Mouse (Mus musculus) layer of hippocampus, postnatal 36 days (tissue): Measurements from ENCODE around the gene Bola3. TPM values are rescaled to one million over a fixed set of nuclear protein-coding genes. Genes with fewer than 3 reads are reported as not detected.
"Not testable (repeated sequence)": the region's sequence is repeated elsewhere in the genome, so short reads cannot be mapped to it uniquely, and the experiment has no call there.

Experiments
- DNase-seq, 2 experiments: peaks; one replicate each; pipeline ENCODE4 v3.0.0; 2022
- total RNA-seq, 2 experiments: library from RNA; stranded (reverse); gene quantifications; 2 replicates each; pipeline ENCODE4 v1.2.3; 2021

The Bola3 gene
- total RNA-seq = 10 to 100 TPM; 51.1 to 55.5 TPM

DNA sequence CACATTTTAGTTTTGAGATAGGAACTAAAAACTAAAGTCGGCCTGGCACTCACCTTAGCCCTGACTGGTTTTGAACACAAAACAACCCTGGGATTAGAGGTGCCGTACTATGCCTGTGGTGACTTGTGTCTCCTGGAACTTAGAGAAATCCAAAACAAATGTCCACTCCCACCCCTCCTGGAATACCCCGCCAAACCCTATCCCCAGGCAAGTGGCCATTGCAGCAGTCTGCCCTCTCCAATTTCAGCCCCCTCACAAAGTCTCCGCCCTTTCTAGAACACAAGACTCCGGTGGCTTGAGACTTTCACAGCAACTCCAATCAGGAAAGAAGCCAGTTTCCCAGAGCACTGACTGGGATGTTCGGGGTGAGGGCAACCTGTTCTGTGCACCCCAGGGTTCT lies at the start of gene Bola3:
Bola3 (plus strand) TSS at position 275 of the 400 bp plus-strand sequence.
- no peak for DNase-seq

- no peak for DNase-seq
These were observed 48.3 kb upstream of the Bola3 start for GRCm38 (mm10) chr6:83300447-83301229.

DNA sequence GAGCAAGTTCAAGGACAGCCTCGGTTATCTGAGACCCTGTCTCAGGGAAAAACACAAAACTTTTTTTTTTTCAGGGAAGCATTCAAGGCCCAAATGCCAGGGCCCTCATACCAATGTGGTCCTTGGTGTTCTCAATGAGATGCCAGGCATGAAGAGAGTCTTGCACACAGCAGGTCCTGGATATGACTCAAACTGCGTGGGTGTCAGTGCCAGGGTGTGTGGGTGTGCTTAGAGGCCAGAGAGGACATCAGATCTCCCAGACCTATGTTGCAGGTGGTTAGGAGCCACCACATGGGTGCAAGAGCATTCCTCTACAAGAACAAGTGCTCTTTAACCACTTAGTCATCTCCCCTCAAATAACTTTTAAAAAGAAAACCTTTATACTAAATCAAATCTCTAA lies 47.7 kb upstream of the Bola3 start:
- DNase-seq = no peak

GRCm38 (mm10) chr6:83302264-83302663 lies 46.7 kb upstream of the Bola3 start:
- no peak for DNase-seq

GRCm38 (mm10) chr6:83309017-83309416 lies 39.9 kb upstream of the Bola3 start:
- no peak for DNase-seq

DNA sequence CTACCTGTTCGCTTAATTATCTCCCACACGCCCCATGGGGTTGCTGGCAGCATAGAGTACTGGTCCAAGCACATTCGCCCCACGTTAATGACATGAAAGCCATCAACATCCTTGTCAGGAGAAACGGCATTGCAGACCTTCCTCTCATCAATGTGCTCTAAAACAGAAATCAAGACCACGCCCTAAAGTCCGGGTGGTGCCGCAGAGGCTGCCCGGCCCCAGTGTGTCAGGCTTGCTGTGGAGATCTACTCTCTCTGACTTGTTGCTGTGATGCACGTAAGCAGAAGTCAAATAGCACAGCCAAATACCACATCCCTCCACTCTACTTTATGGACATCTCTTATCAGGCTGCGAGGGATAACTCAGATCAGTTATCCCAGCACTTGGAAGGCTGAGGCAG lies 37.7 kb upstream of the Bola3 start:
- no peak for DNase-seq

DNA sequence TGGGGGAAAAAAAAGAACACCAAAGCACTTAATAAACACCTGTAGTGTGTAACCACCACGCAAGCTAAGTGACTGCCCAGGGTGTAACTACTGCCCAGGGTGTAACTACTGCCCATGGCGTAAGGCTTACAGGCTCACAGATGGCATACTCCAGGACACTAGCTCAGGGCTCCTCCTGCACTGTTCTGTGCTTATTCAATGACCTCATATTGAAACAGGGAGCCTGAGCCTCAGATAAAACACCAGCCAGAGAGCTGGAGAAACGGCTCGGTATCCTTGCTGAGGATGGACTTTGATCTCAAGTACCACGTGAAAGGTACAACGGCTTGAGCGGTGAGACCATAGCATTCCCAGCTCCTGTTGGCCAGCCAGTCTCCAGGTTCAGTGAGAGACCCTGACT lies 36.9 kb upstream of the Bola3 start:
- DNase-seq = no peak

DNA sequence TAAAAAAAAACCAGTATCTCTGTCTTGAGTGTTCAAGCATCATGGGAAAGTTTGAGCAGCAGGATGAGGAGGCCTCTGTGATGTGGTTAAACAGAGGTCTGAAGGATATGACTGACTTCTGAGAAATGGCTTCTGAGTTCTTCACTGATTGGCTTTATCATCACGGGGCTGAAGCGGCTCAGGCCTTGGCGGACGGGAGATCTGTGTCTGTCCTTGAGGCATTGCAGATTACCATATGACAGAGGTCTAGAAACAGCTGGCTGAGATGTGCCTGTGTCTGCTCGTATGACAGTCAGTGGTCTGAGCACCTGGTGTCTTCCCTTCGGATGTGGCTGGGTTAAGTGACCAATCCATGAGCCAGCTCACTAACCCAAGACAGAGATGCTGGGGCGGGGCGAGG lies 36.4 kb upstream of the Bola3 start:
- no peak for DNase-seq

GRCm38 (mm10) chr6:83315293-83315692 lies 33.7 kb upstream of the Bola3 start:
- DNase-seq = no peak

- DNase-seq = no peak
These were observed 32.9 kb upstream of the Bola3 start for GRCm38 (mm10) chr6:83316022-83316421.

- peak; percentile 86 to 88 for DNase-seq
These were observed 31.7 kb upstream of the Bola3 start for GRCm38 (mm10) chr6:83317108-83317741.

DNA sequence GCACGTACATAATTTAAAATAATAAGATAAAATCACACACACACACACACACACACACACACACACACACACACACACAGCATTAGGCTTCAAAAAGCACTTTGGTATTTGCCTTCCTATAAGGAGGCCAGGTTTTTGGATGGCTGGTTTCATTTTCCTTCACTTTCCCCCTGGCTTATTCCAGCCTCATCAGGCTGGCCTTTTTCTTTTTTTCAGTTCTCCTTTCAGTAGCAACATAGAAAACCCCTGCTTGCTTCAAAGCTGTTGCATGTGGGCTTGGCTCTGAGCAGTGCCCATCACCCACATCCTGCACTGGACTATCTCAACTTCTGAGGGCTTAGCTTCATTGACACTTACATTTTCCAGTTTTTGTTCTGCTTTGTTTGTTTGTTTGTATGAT lies 27.0 kb upstream of the Bola3 start:
- DNase-seq = no peak

- no peak for DNase-seq
These were observed 26.2 kb upstream of the Bola3 start for GRCm38 (mm10) chr6:83322794-83323193.

DNA sequence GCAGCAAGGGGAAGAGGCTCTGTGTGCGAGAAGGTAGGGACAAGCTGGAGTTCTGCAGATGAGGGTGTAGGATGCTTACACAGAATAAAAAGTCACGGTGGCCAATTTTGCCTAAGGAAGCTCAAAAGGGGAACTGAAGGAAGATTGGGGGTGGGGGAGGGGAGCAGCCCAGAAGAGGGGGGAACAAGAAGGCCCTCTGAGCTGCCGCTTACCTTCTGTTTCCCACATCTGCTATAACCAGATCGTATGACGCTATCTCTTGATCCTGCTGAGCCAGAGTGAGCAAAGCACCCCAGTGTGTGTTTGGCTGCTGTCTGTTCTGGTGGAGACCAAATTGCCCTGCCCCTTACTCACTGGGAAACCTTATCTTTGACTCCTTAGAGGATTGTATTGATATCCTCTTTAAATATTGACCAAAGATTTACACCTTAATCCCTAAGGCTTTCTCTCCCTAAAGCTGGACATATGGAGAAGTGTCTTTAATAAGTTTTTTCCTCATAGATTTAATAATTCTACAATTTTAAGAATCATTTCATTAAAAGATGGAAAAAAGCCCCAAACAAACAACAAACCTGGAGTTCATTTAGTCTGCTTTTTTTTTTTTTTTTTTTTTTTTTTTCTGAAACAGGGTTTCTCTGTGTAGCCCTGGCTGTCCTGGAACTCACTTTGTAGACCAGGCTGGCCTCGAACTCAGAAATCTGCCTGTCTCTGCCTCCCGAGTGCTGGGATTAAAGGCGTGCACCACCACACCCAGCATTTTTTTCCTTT lies 25.1 kb upstream of the Bola3 start:
- no peak for DNase-seq

DNA sequence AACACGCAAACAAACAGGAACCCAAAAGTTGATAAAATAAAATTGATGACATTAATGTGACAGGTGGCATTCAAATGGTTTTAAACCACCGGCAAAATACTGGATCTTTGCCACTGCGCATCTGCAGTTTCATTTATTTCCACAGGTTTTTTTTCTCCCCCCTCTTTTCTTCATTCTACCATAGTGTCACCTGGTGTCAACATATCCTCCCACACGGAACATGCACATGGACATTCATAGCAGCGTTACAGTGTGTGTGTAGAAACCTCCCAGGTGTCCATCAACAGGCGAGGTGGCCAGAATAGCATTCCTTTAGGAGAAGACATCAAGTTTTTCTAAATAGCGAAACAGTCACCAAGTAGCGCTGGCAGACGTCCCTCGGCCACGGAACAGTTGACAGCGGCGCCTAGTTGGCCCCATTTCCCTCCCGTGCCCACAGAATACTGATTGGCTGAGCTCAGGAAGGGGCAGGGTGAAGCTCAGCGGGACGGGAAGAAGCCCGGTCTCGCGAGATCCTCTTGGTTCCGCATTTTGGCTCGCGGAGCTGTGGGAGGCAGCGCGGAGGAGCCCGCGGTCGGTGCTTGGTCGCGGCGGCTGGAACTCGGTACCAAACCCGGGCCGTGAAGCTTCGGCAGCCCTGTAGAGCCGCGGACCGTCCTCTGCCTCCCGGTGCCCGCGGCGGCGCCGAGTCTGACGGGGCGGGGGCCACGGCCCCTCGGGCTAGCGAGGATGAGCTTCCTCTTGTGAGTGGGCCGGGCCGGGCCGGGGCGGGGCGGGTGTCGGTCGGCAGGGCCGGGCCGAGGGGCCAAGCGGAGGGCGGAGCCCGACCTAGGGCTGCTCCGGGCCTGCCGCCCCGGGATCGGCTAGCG lies 23.2 kb upstream of the Bola3 start, which contains the start of the genes Mthfd2 and Mob1a:
Mthfd2 (minus strand) TSS at position 384 of the 869 bp plus-strand sequence.
Mob1a (plus strand) TSS at position 492 of the 869 bp plus-strand sequence.
- peak; percentile 92 to 93 for DNase-seq

GRCm38 (mm10) chr6:83326394-83326736 lies 22.6 kb upstream of the Bola3 start:
- no peak for DNase-seq

DNA sequence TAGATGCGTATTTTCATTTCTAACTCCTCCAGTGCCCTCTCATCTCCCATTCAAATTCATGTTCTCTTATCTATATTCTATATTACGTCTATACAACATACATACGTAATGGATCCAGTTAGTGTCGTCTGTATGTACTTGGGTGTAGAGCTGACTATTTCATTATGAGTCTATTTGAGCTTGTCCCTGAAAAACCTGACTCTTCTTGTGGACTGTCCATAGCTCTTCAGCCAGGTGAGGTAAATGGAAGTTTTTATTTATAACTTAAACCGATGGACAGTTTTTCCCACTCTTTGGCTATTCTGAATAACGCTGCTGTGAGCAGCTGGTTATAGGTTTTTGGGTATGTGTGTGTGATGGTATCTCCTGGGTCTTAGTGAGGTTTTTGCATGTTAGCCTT lies 22.2 kb upstream of the Bola3 start:
- no peak for DNase-seq

GRCm38 (mm10) chr6:83327591-83328190 lies 21.3 kb upstream of the Bola3 start:
- no peak for DNase-seq

GRCm38 (mm10) chr6:83341387-83341786 lies 7.6 kb upstream of the Bola3 start:
- DNase-seq = no peak

DNA sequence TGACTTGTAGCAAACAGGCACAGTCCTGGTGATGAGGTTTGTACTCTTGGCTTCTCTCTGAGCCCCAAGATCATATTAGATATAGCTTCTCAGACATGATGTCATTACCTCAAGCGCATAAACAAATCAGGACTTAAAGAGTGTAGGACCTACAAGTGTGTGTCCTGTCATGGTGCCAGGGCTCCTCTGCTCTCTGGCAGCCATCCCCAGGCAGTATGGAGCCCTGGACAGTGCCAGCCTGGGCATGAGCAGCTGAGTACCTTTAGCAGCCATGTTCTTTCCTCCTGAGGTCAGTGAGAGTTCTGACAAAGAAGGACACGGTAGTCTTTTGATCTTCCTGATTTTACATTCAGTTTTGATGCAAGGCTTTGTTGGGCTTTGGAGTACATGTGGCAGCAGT lies 6.0 kb upstream of the Bola3 start:
- no peak for DNase-seq

GRCm38 (mm10) chr6:83345285-83345684 lies 3.7 kb upstream of the Bola3 start:
- DNase-seq = not testable (repeated sequence)

DNA sequence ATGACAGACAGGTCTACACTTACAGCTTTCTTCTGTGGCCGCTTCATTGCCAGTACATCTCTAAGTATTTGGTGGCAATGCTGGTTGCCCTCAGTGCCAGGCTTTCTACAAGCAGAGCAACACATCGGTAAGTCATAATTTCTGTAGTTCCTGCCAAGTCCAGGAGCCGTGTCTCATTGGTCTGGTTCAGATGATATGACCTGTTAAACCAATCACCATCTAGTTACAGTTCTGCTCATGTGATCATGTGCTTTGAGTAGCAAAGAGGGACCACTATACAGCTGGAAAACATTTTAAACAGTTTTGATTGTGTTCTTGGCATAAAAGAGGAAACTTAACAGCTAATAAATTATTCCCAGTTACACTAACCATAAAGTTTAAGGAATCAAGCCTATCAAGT lies 1.0 kb upstream of the Bola3 start:
- no peak for DNase-seq
